Mouse (Mus musculus): ENCODE data around the gene Dgki.

Gene Dgki

DNA sequence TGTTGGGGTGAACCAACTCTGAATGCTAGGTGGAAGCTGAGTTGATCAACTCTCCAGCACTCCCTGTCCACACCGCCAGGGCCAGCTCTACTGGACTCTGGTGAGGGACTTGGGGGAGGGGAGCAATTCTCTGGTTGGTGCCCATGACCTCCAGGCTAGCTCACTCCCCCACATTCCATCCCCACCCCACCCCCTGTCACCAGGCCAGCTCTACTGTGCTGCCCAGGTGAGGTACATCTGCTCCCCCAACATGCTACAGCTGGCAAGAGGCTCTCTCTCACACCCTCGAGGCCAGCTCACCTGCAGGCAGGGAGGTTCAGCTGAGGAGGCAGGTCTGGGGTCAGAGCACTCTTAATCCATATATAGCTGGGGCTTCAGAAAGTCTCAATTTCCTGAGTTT, 63.1 kb downstream of the Dgki start:
- no peak for DNase-seq

DNA sequence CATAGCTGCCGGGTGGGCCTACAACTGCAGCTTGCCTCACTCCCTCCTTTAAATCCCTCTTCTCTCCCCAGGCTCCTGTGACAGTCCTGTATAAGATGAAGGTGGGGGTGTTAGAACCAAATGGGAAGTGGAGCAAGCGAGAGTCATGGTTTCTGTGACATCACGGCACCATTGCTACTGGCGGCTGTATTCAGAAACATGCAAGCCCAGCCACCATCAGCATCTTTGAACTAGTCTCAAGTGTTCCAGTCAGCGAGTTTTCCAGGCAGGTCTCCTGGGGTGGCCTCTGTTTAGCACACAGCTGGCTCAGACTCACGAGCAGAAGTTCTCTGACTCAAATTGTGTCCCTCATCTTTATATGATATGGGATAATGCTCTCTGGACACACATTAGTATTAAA, 68.8 kb downstream of the Dgki start:
- DNase-seq, result no peak

DNA sequence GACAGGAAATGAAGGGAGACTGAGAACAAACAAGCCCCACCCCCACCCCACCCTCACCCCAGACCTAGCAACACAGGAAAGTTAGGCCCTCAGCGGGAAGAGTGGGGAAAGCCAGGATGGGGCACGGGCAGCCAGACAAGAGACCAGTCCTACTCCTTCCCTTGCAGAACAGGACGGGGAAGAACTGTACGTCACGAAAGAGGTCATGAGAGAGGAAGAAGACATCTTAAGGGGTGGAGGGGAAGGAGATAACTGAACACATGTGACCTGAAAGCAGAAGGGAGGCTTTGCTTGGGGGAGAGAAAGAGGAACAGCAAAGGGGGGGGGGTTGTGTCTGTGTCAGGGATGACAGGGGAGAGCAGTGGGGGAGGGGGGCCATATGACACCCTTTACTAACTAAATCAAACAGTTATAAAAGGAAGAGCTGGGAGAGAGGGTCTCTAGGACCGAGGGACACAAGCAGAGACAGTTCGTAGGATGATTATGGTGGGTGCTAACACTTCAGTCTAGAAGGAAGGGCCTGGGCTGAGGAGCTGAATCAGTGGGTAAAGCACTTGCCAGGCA, 77.0 kb downstream of the Dgki start:
- no peak for DNase-seq

DNA sequence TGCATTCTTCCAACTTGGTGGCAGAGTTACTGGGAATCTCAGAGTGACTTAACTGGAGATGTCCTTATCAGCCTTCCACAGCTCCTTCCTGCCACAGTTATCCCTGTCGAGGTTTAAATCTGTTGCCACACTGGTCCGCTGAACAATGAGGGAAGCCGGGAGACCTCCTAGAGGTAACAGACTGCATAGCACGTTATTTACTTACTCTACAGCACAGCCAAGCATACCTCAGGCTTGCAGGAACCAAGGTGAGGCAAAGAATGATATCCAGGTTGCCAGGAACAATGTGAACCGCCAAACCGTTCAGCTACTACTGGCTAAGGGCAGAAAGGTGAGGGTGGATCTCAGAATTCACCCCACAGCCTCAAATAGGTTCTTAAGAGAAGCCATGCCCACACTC, 78.0 kb downstream of the Dgki start:
- DNase-seq, result no peak

DNA sequence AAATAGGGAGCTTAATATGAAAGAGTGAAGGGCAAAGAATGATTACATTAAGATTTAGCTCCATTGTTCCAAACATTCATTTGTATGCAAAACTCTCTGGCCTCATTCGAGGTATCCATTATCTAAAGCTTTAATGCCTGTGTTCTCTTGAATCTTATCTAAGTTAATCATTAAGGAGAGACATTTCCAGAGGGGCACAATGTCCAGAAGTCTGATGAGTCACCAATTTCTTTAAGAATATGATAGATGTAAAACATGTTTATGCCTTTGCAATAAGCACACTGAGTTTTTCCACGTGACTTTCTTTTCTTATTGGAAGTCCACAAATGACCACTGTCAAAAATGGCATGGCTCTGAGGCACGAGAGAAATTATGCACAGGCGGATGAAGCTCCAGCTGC, 80.9 kb downstream of the Dgki start:
- no peak for DNase-seq

DNA sequence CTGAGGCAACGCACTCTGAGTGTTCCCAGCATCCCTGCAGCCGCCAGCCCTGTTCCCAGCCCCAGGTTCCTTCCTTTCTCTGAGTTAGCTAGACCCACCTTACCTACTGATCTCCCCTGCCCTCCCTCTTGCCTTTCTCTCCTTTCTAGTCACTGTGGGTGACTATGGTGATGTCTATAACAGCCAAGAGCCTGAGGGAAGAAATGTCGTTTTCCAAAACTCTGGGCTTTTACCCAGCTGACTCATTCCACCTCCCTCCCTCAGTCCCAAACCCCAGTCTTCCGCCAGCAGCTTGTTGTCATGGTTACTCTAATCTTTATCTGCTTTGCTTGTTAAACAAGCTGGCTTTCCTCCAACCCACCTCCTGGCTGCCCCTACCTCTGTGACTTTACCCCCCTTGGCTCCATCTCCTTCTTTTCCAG, 83.6 kb downstream of the Dgki start:
- DNase-seq, result no peak

- DNase-seq, result peak; percentile 29
These were observed 84.3 kb downstream of the Dgki start for GRCm38 (mm10) chr6:37215655-37216054.

GRCm38 (mm10) chr6:37212930-37213329, 87.1 kb downstream of the Dgki start:
- no peak for DNase-seq

DNA sequence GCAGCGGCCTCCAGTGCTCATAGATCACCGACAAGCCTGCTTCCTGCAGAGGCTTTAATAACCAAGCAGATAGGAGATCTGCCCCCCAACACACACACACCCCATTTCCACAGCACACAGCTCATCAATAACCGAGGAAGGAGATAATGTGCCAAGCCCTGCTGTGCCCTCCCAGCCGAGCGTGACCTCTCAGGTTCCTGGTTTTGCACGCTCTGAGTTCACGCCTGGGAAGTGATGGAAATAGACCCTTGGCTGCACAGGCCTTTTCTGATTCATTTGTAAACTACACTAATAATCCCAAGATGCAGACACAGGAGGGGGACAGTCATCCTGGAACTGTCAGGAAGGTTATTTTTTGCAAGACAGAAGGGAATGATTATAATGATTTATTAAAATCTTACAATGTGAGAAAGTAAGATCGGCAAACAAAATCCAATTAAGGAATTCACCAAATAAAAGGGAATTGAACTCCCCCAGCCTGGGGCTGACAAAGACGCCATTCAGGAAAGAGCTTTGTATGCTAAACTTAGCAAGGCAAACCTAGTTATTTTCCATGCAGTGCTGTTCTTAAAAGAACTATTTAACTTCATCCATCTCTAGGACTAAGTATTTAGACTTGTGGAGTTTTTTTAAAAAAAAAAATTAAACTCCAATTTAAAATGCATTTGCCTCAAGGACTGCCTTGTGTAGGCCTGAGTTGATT, 88.3 kb downstream of the Dgki start:
- no peak for DNase-seq

DNA sequence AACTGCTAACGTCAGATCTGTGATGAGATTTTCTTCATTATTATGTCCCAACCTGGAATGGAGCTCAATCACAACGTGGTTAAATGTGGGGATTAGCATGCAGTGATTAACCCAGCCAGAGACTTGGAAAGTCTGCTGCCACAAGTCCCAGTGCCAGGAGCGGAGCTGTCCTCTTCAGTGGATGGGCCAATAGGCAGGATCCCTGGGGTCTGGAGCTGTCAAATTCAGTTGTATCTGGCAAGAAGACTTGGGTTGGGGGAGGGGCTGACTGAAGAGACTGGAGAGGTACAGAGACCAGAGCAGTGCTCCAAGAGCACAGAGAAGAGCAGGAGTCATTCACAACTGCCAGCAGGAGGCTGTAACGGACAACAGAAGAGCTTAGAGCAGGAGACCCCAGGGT, 97.1 kb downstream of the Dgki start:
- no peak for DNase-seq

DNA sequence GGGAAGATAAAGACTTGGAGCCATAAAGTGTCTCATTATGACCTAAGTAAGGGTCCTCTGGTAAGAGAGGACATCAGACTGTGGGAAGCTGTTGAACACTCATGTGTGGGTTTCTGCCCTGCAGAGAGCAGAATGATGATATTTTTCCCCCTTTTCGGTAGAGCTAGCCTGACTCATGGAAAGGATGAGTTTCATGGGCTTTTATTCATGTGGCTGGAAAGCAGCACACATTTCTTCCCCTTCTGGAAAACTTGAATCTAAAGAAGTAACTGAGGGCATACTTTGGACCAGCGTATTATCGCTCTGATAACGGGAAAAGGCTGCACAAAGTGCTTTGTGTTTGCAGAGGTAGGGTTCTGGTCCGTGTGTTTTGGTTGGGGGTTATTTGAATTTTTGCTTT, 99.1 kb downstream of the Dgki start:
- no peak for DNase-seq

DNA sequence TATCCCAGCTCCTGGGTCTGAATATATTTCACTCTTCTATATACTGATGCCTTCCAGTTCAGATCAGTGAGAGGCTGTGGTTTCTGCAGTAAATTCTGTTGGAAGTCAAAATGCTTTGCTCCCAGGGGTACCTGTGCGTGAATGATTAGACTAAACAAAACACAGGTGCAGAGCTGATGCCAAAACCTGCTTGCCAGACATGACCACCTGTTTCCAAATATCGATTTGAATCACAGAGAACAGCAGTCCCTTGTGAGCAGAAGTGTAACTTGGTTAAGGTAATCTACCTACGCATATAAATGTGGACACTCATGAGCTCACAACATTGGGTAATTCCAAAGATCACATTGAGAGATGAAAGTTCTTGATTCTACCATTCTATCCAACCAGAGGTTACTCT, 100.5 kb downstream of the Dgki start:
- no peak for DNase-seq

GRCm38 (mm10) chr6:37197745-37198144, 102.2 kb downstream of the Dgki start:
- no peak for DNase-seq

- DNase-seq, result peak; percentile 64
These were observed 103.1 kb downstream of the Dgki start for GRCm38 (mm10) chr6:37196870-37197269.

DNA sequence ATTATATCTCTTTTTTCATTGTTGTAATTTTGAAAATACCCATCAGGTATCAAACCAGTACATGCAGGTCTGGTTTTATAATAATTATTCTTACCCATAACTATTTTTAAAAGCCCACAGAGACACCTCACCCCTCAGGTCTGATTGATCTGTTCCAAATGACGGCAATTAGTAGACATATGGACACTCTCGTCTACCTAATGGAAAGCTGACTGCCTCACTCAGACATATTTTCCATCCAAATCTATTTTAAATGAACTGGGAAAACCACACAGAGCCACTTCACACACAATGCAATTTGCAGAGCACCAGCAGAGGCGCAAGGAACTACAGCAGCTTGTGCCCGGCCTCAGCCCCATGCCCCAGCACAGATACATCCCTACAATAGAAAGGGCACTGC, 104.2 kb downstream of the Dgki start:
- DNase-seq, result no peak

DNA sequence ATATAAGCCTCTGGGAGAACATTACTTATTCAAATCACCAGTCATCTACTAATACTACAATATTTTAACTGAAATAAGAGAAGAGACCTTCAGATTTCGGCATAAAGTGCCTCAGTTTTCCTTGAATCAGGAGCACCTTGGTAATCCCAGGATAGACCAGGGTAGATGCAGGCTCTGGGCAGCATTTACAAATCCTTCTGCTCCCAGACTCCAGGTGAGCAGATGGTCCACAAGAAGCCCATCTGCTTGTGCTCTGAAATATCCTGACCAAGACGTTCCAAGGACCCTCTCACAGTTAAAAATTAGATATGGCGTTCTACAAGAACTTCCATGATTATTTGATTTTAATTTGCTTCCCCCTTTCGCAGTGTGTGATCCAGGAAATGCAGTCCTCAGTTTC, 118.0 kb downstream of the Dgki start:
- no peak for DNase-seq

DNA sequence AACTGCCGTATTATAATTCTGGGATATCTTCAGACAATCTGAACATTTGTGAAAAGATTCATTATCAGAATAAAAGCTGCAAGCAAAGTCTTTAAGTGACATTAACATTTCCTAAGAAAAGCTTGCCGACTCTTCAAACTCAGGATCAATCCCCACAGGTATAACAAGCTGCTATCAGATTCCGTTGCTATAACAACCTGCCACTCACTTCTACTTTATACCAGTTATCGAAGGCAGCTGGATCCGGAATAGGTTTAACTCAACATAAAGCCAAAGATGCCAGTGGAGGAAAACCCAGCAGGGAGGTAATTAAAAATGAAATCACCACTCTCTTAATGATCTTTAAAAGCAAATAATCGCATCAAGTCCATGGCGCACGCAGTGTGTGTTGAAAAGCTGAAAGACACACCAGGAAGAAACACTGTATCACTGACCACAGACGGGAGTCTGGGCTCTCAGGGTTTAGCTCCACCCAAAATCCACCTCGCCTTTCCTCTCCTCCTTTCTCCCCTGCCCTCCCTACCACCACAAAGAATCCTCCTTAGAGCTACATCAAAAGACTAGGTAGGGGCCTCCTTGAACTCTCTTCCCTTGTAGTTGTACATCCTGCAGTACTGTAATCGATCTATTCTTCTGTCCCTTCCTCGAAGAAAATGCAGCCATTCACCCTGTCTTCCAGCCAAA, 128.7 kb downstream of the Dgki start:
- DNase-seq, result no peak

DNA sequence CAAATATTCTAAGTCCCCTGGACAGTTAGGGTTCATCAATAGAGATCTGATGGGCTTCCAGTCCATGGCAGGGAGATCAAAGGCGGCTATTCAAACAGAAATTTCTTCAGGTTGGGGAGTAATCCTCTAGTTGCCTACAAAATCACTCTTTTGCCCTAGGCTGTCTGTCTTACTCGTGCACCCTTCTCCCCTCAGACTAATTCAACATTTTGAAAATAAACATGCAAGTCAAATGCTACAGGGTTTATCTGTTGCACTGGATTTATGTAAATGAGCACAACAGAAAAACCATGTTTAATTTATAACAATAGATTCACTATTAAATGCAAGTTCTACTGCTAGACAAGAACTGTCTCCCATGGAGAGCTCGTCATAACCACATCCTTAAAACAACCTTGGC, 141.1 kb downstream of the Dgki start:
- no peak for DNase-seq

DNA sequence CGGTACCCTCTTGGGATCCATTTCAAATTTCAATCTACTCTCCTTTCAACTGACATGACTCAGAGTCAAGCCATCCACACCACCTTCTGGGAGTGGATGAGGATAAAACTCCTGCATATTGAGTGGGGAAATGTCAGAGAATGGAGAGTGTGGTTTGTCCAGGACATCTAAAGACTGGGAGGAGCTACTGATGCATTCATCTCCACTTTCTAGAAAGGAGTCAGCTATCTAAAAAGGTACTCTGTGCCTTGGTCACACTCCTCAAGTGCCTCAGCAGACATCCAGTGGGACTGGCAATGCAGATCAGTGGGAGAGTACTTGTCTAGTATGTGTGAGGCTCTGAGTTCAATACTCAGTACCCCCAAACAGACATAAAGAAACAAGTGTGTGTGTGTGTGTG, 145.9 kb downstream of the Dgki start:
- no peak for DNase-seq

DNA sequence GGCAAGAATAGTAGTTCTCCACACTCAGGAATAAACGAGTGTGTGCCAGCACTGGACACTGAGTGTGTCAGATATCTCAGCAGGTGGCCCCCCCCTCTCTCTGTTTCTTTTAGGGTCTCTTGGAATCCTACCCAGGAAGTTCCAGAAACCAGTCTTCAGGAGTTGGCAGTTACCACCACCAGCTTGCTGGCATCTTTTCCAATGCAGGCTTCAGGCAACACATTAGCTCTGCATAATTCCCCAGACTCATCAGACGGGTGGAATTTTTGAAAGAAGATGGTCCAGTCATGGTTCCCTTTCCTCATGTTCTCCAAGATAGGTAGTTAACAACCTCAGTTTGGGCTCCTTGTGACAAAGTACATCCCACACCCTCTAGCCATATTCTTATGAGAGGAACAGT, 149.5 kb downstream of the Dgki start:
- DNase-seq, result no peak

- no peak for DNase-seq
These were observed 149.9 kb downstream of the Dgki start for GRCm38 (mm10) chr6:37150038-37150437.

DNA sequence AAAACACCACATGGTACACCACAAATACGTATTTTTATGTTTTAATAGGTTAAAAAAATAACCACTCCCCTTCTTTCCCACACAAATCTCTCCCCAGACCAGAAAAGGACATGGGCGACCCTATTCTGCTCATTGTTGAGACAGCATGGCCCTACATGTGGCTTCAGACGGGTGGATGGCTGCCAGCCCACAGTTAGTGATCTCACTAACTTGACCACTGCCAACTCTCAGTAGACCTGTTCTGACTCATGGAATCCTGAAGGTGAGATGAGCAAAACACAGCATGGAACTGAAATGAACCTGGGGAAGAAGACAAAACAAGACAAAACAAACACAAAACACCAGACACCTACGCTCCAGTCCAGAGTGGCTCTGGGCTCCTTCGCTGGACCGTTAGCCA, 150.8 kb downstream of the Dgki start:
- DNase-seq, result peak; percentile 42

DNA sequence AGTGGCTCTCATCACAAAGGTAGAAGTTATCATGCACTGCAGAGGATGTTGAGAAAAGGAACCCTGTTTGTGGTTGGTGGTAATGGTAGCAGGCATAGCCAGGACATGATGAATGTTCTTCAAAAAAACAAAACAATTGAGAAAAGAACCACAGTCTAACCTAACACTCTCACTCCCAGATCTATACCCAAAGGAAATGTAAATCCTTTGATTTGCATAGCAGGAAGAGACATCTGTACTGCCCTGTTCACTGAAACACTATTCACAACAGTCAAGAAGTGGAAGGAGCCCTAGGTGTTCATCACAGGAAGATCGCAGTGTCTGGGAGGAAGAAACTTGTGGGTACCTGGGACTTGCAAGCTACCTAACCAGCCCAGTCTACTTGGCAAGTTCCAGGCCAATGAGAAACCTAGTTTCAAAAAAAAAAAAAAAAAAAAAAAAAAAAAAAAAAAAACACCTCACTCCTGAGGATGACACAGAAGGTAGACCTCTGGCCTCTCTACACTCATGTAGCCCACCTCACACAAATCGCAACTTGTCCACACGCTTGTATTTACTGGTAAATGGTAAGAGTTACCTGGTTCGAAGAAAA, 152.5 kb downstream of the Dgki start:
- DNase-seq, result no peak

DNA sequence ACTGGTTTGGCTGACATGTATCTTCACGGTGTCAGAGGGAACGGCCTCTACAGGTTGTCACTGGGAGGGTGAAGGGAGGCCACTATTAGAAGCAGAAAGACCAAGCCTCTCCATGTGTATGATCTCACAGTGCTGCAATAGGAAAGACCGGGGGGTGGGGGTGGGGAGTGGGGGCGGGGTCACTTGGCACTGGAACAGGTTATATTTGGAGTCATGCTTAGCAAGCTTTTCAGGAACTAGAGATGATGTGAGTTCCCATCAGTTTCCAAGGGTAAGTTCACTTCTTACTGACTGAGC, 156.2 kb downstream of the Dgki start:
- DNase-seq, result no peak
